Mouse (Mus musculus): ENCODE results near the gene Afm. TPM values are rescaled to one million over a fixed set of nuclear protein-coding genes. Genes with fewer than 3 reads are reported as not detected.

The Afm gene
- not detected for total RNA-seq (2022)

DNA sequence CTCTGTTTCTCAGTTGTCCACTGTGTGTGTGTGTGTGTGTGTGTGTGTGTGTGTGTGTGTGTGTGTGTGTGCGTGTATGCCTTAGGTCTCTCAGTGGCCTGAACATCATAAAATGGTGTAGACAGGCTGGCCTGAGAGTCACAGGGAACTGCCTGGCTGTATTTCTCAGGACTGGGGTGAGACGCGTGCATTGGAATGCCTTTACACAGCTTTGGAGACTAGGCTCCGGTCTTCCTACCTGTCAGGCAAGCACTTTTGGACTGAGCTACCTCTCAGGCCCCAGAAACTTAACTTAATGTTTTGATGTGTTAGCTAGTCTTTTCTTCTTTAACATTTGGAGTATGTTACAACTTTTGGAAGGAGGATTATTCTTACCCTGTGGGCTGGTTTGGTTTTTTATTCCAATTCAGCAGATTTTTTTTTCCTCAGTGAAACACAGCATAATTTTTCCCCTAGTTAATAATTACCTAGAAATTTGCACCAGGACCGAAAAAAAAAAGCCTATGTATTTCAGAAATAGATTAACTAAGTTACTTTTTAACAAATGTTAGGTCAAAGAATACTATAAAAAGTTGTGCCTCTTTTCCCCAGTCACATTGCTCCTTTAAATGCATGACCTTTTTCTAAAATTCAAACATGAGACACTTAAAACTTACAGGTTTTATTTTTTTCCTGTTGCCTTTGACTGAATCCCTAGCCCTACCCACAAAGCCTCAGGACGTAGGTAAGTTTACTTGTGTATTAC, at the start of gene Afm:
TSS of gene Afm (plus strand) at position 577 of the 745 bp plus-strand sequence.
- DNase-seq (ENCODE audit: low spot score) = no peak

DNA sequence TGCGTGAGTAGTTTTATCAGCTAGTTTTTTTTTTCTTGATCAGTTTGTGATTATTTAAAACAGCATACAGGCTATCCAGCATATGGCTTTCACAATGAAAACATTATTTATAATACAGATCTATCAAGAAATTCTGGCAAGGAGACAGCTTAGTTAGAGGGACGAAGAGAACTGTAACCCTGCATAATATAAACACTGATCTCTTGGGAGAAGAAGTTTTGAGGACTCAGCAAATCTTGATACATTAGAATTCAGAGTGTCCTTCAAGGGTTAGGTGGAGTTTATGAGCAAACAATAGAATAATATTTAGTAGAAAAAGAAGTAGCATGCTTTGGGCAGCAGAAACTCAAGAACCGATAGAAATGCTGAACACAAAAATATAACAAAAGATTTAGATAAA, 47.9 kb upstream of the Afm start:
- no peak for DNase-seq (ENCODE audit: low spot score)

DNA sequence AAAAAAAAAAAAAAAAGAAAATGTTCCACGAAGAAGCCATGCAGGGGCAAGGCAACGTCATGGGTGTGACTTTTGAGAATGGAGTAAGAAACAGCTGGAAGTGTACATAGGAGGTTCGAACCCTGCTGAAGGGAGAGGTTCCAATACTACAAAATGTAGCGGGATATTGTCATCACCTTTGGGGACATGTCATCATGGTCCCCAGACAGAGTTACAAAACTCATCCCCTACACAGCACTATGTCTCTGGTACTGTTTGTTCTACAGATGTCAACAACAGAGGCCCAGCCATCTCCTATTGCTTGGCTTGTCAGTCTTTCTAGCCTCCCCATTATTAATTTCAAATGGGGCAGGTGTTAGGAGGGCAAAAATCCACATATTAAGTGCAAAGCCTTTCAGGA, 44.8 kb upstream of the Afm start:
- no peak for DNase-seq (ENCODE audit: low spot score)

DNA sequence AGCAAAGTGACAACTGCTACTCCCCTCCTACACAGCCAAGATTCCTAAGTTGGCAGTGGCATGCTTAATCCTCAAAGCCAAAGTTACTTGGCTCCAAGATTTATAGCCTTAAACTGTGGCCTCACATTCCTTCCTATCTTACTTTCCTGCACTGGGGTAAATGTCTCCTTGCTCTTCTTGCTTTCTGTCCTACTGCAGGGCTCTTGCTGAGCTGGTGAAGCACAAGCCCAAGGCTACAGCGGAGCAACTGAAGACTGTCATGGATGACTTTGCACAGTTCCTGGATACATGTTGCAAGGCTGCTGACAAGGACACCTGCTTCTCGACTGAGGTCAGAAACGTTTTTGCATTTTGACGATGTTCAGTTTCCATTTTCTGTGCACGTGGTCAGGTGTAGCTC, 44.4 kb upstream of the Afm start:
- DNase-seq (ENCODE audit: low spot score) = no peak

- no peak for DNase-seq (ENCODE audit: low spot score)
These were observed 42.0 kb upstream of the Afm start for GRCm38 (mm10) chr5:90476741-90477140.

GRCm38 (mm10) chr5:90477308-90478140, 41.2 kb upstream of the Afm start:
- no peak for DNase-seq (ENCODE audit: low spot score)

GRCm38 (mm10) chr5:90478886-90479285, 39.8 kb upstream of the Afm start:
- DNase-seq (ENCODE audit: low spot score) = no peak

GRCm38 (mm10) chr5:90485597-90485996, 33.1 kb upstream of the Afm start:
- DNase-seq (ENCODE audit: low spot score) = no peak

- no peak for DNase-seq (ENCODE audit: low spot score)
These were observed 30.4 kb upstream of the Afm start for GRCm38 (mm10) chr5:90488323-90488722.

DNA sequence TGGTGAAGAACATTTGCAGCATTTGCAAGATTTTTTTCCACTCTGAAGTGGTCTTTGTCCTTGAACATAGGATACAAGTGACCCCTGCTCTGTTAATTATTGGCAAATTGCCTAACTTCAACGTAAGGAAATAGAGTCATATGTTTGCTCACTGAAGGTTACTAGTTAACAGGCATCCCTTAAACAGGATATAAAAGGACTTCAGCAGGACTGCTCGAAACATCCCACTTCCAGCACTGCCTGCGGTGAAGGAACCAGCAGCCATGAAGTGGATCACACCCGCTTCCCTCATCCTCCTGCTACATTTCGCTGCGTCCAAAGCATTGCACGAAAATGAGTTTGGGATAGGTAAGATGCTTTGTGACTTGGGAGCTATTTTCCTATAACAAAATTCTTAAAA, 28.2 kb upstream of the Afm start, which contains the start of gene Afp:
TSS of gene Afp (plus strand) at position 220 of the 400 bp plus-strand sequence.
- no peak for DNase-seq (ENCODE audit: low spot score)

DNA sequence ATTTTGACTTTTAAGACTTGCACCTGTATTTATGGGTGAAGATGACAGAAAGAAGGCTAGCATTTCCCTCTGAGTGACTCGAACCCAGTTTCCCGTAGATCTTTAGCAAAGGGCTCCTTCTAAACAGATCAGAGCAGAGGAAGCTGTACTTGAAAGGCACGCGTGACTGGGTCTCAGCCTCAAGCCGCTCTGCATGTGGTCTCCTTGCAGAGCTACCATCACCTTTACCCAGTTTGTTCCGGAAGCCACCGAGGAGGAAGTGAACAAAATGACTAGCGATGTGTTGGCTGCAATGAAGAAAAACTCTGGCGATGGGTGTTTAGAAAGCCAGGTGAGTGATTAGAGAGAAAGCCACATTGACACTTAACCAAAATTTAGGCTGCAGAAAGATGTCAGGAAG, 26.3 kb upstream of the Afm start:
- DNase-seq (ENCODE audit: low spot score) = no peak

GRCm38 (mm10) chr5:90494308-90494707, 24.4 kb upstream of the Afm start:
- DNase-seq (ENCODE audit: low spot score) = no peak

DNA sequence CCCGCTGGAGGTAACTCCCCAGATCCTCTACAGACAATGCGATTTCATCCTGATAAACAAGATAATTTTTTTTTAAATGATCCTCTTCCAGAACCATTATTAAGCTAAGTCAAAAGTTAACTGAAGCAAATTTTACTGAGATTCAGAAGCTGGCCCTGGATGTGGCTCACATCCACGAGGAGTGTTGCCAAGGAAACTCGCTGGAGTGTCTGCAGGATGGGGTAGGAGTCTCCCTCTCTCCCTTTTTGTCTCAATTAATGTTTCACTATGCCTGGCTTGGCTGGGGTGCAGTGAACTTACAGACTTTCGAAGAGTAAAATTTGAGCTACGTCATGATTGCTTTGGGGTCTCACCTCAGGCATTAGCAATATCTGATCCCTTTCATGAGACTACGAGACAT, 19.2 kb upstream of the Afm start:
- no peak for DNase-seq (ENCODE audit: low spot score)

DNA sequence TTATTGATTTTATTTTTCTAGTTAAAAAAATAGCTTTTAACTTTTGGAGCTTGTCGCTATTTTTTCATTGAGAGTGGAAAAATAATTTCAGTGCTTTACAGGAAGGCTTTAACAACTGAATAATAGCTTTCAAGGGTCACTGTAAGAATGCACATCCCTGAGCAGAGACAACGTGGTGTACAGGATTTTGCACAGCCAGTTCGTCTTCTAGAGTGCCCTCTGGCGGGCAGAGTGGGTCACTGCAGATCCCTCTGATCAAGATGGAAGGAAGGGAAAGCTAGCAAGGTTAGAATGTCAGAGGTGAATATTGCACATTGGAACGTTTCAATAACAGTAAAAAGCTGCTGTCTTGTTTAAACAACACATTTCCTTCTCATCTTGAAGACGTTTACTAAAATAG, 18.0 kb upstream of the Afm start:
- peak; percentile 56 for DNase-seq (ENCODE audit: low spot score)

GRCm38 (mm10) chr5:90501752-90502151, 17.0 kb upstream of the Afm start:
- DNase-seq (ENCODE audit: low spot score) = no peak

- no peak for DNase-seq (ENCODE audit: low spot score)
These were observed 14.0 kb upstream of the Afm start for GRCm38 (mm10) chr5:90504742-90505141.

- no peak for DNase-seq (ENCODE audit: low spot score)
These were observed 12.2 kb upstream of the Afm start for GRCm38 (mm10) chr5:90506507-90506906.

DNA sequence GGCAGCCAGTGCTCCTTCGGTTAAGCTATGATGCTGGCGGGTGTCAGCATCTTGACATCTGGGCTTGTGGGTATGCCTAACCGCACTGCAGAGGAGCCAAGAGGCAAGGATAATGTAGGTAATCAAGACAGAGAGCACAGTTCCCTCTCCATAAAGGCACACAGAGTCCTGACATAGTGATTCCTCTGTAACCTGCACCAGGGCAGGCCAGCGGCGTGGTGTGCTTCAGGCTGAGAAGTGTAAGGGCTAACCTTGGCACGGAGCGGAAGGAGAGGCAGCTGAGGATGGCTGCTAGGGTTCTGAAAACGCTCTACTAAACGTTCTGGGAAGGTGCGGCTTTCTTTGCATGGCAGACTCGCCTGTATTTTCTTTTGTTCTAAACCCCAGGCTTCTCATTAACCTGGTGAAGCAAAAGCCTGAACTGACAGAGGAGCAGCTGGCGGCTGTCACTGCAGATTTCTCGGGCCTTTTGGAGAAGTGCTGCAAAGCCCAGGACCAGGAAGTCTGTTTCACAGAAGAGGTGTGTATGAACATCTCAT, 11.3 kb upstream of the Afm start:
- no peak for DNase-seq (ENCODE audit: low spot score)

- DNase-seq (ENCODE audit: low spot score) = no peak
These were observed 8.7 kb upstream of the Afm start for GRCm38 (mm10) chr5:90509828-90510592.

GRCm38 (mm10) chr5:90512288-90512955, 6.3 kb upstream of the Afm start:
- DNase-seq (ENCODE audit: low spot score) = no peak

DNA sequence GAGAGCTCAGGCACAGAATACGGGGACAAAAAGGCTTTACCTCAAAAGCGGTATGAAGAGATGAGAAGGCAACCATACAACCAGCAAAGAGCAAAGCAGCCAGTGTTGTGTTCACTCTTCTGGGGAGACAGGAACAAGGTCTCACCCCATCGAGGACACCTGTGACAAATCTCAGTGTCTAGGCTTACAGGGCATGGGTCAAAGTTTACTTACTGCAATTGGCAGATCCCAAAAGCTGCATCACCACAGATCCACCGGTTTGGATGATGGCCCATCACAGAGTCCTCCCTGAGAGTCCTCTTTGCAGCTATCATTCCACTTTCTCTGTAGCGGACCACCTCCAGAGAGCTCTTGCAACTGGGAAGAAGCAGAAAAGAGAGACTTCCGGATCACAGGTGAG, 3.2 kb upstream of the Afm start:
- DNase-seq (ENCODE audit: low spot score) = no peak

All from heart, adult 8-10 months (tissue).